Mouse (Mus musculus) cerebellum, postnatal 36 days (tissue): Measurements from ENCODE around the gene Plcl2.
"Not testable (repeated sequence)": the region's sequence is repeated elsewhere in the genome, so short reads cannot be mapped to it uniquely, and the experiment has no call there.

Source experiments
- DNase-seq, 2 experiments: peaks; one replicate each; pipeline ENCODE4 v3.0.0; 2021 to 2022; ENCODE audit warnings: mixed read lengths in 2 of 2

Gene Plcl2

DNA sequence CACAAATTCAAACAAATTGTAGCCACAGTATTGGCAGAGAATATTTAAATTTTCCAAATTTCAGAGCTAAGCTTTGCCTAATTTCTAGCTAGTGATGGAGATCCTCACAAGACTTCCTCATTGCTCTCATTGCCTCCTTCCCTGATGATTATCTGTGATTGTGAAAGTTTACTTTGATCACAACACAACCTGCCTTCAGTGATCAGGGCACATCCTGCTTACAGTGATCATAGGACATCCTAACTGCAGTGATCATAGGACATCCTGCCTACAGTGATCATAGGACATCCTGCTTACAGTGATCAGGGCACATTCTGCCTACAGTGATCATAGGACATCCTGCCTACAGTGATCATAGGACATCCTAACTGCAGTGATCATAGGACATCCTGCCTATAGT lies 121.8 kb downstream of the Plcl2 start:
- DNase-seq = not testable (repeated sequence)

DNA sequence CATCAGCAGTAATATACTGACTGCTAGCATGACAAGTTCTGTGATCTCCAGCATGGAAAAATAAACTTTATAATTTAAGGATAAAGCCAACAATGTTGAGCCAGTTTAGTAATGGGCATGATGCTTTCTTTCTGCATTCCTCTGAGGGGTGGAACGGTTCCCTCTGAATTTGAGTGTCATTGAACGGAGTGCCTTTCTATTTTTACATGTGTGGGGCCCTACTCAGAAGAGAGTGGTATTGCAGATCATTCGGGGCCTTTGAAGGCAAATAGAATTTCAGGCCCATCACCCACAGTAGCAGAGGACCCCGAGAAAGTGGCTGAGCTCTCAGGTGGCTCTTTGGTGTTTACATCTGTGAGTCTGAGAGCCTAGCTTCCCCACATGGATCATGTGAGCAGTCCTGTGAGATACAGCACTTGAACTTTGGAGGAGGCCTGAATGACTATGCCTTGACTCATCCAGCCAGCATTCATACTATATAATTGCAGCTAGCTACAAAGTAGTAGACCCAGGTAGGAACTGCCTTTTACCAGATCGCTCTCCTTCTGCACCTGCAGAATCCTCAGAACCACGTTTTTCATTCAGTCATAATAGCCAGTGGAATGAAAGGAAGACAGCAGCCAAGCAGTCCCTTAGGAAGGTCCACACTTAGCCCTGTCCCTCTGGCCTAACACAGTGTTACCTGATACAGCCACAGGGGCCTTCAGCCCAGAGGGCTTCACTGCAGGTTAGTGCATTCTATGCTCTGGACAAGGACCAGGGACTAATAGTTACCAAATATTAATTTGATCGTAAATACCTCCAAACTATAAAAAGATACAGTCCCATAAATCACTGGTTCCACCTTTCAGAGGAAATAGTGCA lies 125.0 kb downstream of the Plcl2 start:
- DNase-seq = no peak

- DNase-seq = no peak
Measured at GRCm38 (mm10) chr17:50635961-50636585, 126.9 kb downstream of the Plcl2 start.

DNA sequence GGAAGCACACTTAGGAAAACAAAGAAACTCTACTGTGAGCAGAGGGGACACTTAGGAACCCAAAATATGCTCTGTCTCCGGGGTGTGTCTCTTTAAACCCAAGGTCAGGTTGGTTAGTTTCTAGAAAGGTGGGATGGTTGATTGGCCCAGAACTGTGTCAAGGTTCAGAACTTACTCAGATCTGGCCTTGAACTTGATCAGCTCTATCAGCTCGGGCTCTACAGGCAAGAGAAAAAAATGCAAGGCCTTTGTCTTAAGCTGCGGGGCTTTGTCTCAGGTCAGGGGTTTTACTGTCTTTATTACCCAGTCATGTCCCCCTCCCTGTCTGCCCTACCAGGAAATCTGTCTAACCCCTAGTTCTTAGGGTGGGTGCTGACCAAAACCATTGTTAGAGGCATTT lies 129.6 kb downstream of the Plcl2 start:
- no peak for DNase-seq

GRCm38 (mm10) chr17:50641076-50641610 lies 131.9 kb downstream of the Plcl2 start:
- DNase-seq = no peak

DNA sequence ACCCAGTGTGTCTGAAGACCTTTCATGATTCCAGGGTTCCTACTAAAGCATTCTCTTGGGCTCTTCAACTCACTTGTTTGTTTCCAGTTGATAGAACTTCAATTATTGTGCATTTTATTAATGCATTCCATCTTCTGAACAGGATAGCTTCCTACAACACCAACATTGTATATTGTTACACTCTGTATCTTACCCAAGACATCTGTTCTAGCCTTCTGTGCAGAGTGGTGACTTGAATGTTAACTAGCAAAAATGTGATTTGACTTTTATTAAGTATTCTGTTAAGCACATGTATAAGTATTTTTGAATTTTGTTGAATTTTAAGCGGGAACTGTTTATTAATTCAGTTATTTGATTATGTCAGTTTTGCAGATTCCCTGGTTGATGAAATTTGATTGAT lies 132.7 kb downstream of the Plcl2 start:
- DNase-seq = no peak

- DNase-seq = no peak
Measured at GRCm38 (mm10) chr17:50643356-50643755, 134.2 kb downstream of the Plcl2 start.

DNA sequence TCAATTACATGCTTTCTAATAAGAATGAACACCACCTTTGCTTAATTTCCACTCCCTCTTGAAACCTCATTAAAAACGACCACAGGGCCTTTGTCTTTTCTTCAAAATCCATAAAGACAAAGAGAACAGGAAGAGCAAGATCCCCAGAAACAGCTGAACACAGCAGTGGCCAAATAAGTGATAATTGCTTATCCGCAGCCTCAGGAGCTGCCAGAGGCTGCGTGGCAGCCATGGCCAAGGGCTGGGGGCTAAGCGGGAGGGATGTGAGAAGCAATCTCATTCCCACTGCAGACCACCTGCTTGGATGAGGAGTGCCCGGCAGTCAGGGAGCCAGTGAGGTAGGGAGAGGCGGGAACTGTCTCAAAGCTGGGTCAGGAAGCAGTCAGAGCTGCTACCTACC lies 134.8 kb downstream of the Plcl2 start:
- DNase-seq = no peak

- not testable (repeated sequence) for DNase-seq
Measured at GRCm38 (mm10) chr17:50648141-50648540, 138.9 kb downstream of the Plcl2 start.

DNA sequence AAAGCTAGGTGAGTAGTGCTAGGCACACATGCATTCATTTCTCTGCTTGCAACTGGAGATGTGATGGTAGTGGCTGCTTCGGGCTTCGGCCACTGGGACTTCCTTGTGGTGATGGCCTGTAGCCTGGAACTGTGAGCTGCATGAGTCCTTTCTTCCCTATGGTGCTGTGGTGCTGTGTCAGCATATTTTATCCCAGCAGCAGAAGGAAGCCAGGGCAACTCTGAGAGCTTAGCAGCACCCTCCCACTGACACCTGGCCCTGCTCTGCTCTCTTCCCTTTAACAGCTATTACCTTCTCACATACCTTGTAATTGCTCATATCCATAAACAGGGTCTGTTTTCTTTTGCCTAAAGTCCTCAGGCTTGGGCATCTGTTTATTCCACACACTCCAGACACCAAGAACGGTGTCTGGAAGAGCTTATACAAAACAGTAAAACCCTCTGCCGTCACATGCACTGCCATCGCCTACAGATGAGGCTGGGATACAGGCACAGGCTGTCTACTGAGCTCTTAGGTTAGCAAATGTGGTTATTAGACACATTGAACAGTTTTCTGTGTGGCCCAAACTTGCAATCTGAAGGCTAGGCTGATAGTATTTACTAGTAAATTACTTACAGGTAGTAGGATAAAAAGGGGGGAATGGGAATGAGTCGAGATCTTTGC lies 139.7 kb downstream of the Plcl2 start:
- DNase-seq = peak in 1 of 2 experiments; percentile 16

- DNase-seq = peak; percentile 50 to 64
Measured at GRCm38 (mm10) chr17:50650535-50651223, 141.5 kb downstream of the Plcl2 start.

DNA sequence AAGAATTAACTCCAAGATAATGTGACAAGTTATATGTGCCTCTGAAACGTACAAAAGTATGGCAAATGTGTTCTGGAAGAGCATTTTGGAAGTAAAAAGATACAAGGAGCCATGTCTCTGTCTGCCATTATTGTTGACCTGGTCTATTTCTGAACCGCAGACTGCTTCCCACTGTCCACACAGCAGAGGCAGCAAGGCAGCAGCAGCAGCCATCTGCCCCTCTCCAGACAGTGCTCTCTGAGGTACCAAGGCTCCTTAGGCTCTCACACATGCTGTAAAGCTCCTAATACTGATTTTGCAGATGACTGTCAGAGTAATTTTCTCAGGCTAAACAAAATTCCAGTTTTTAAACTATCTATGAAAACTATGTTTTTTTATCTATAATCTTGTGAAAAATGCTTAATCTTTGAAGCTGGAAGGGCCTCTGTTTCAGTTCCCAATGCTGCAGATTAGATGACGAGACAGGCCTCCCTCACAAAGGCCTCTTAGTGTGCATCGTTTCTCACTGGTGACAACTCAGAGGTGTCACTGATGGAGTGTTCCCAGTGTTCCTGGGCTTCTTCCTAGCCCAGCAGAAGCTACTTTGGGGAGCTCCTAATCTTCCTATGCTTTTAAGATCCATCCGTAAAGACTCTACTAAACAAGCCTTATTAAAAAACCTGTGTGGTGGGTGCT lies 145.7 kb downstream of the Plcl2 start:
- peak in 1 of 2 experiments; percentile 41 for DNase-seq

DNA sequence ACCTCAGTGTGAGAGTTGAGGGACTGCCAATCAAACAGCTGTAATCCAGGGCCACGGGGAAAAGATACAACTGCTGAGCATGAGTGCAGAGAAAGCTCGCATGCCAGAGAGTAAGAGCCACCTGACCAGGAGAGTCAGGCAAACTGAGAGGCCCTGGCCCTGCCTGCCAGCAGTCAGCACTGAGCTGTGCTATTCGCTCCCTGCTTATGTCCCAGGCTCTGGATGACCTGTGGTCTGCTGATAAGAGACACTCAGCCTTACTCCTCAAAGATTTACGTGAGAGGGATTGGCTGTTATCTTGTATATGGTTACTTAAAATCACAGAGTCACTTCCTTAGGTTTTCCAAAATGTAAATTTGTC lies 146.2 kb downstream of the Plcl2 start:
- DNase-seq = no peak

DNA sequence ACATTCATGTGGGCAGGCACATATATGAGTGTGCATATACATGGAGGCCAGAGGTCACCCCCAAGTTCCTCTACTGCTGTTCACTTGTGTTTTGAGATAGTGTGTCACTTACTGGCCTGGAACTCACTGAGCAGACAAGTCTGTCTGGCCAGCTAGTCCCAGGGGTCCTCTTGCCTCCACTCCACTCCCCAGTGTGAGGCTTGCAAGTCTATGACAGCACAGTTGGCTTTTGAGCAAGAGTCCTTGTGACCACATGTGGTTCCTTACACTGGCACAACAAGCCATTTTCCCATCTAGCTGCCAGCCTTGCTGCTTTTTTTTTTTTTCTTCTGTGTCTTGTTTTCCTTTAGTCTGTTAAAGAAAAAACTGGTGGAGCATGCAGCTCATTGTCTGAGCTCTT lies 148.1 kb downstream of the Plcl2 start:
- DNase-seq = no peak

DNA sequence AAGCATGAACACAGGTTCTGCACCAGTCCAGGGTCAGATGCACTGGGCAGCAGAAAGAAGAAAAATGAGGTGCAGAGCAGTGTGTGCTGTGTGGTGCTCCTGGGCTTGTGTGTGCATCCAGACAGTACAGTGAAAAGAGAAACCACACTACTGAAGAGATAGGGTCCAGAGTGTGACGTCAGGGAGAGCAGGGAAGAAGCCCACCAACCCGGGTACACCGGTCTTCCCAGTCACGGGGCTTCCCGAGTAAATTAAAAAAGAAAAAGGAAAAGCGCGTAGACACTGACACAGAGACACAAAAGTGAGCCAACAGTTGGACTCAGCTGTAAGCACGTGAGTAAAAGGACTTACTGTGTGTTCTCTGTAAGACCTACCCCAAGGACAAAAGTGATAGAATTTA lies 149.7 kb downstream of the Plcl2 start:
- no peak for DNase-seq

- DNase-seq = no peak
Measured at GRCm38 (mm10) chr17:50667596-50667995, 158.4 kb downstream of the Plcl2 start.

DNA sequence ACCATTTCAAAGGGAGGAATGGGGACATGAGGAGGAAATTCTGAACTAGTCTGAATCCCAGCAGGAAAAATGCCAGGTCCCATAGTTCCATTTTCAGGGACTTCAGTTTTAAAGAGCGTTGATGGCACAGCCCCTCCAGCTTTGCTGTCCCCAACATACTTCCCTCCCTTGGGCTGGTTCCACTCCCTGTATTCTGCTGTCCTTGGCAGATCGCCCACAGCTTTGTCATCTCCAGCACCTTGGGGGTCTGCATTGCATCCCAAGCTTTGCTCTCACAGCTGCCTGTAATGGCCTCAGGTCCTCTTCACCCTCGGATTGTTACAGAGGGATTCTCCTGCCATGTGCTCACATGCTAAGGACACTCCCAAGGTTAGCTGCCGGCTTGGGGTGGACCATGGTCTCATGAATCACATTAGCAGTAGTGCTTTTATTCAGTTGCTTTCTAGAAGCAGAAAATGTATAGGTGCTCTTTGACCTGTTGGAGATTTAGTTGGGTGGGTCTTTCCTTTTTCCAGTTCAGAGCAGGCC lies 159.5 kb downstream of the Plcl2 start:
- no peak for DNase-seq

- no peak for DNase-seq
Measured at GRCm38 (mm10) chr17:50671416-50671815, 162.2 kb downstream of the Plcl2 start.

DNA sequence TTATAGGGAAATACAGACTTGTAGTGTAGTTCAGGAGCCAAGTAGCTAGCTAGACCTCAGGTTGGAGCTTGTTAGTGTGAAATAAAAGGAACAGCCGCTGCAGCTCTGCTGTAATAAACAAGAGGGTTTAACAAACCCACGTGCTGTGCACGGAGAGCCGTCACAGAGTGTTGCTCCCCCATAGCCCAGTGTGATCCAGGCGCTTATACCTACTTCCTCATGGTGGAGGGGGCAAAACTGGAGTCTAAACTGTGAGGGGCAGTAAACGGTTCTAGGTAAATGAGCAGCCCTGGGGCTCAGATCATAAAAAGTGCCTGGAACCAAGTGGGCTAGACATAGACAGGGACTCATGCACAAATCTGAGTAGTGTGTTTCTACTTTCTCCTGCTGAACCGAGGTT lies 165.4 kb downstream of the Plcl2 start:
- DNase-seq = no peak

- no peak for DNase-seq
Measured at GRCm38 (mm10) chr17:50675231-50675630, 166.0 kb downstream of the Plcl2 start.

DNA sequence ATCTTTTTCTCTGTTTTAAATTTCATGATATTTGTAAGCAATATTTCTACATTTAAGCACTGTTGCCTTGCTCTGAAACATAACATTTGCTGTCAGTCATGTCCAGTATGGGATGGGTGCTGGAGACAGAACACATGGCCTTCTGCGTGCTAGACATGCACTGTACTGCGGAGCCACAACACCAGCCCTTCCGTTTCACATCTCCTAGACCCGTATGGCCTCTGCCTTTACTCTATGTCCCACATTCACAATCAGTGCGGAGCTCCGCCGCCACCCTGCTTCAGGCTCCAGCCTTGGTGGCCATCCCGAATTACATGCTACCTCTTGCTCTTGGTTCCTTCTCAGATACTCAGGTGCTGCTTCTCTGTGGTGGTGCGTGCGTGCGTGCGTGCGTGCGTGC lies 168.1 kb downstream of the Plcl2 start:
- DNase-seq = no peak
